Mouse (Mus musculus) megakaryocyte, embryonic 14.5 days (primary cell): ENCODE measurements at regions not wholly inside any gene's neighbourhood (a gene's known extent, or its start where the extent isn't known, plus 50 kb on each side); places are given as distances from the start of the nearest gene placed in this dataset.

ENCODE experiments used
- FLI1 ChIP-seq: IDR thresholded peaks from 2 replicates; pipeline ENCODE4 v1.6.1; 2012; ENCODE audit warnings: low read length, inconsistent platforms, mixed read lengths
- GATA1 ChIP-seq: IDR thresholded peaks from 3 replicates; pipeline ENCODE4 v1.6.1; 2012; ENCODE audit warnings: mixed read lengths, low read length, inconsistent platforms, borderline replicate concordance

GRCm38 (mm10) chr13:35537936-35538335 is 121.7 kb upstream of the Cdyl start:
- TF ChIP-seq GATA1: no peak
- no peak for TF ChIP-seq FLI1
